Mouse (Mus musculus) heart, embryonic 16.5 days (tissue): ENCODE data around the gene Tpte. TPM values are rescaled to one million over a fixed set of nuclear protein-coding genes. Genes with fewer than 3 reads are reported as not detected.

ENCODE experiments used
- ATAC-seq: fragments of 200-750 bp; cut with Nextera tagmentation; replicated peaks from 2 replicates; pipeline ENCODE4 v1.8.0; 2017; ENCODE audit warnings: moderate number of reproducible peaks; ENCODE audit not compliant: insufficient read depth, low FRiP score; ENCODE audit errors: extremely low read depth
- H3K27ac ChIP-seq: fragments of 300-500 bp; sonication (generic); 2 replicates; pipeline ENCODE4 v1.5.1; 2014; ENCODE audit warnings: mild to moderate bottlenecking, low read length, control low read depth, moderate library complexity
- H3K27me3 ChIP-seq: fragments of 300-500 bp; sonication (generic); 2 replicates; pipeline ENCODE4 v1.6.1; 2014; ENCODE audit warnings: low read length, mixed read lengths; ENCODE audit not compliant: control insufficient read depth, insufficient read depth
- H3K36me3 ChIP-seq: fragments of 300-500 bp; sonication (generic); 2 replicates; pipeline ENCODE4 v1.6.1; 2014; ENCODE audit not compliant: control insufficient read depth, insufficient read depth
- H3K4me1 ChIP-seq: fragments of 300-500 bp; sonication (generic); 2 replicates; pipeline ENCODE4 v1.6.1; 2014; ENCODE audit warnings: low read length, mixed read lengths; ENCODE audit not compliant: control insufficient read depth, insufficient read depth
- H3K4me2 ChIP-seq: fragments of 300-500 bp; sonication (generic); 2 replicates; pipeline ENCODE4 v1.6.1; 2014; ENCODE audit warnings: low read depth, mild to moderate bottlenecking, control low read depth, low read length
- H3K4me3 ChIP-seq: fragments of 300-500 bp; sonication (generic); 2 replicates; pipeline ENCODE4 v1.5.1; 2014; ENCODE audit warnings: mild to moderate bottlenecking, control low read depth, low read length
- H3K9ac ChIP-seq: fragments of 300-500 bp; sonication (generic); 2 replicates; pipeline ENCODE4 v1.6.1; 2014; ENCODE audit warnings: low read length, control low read depth
- H3K9me3 ChIP-seq: fragments of 300-500 bp; sonication (generic); replicated peaks from 2 replicates; pipeline ENCODE4 v1.6.1; 2016; ENCODE audit warnings: low read length; ENCODE audit not compliant: control insufficient read depth
- WGBS: fragments of 180-500 bp; shearing (Covaris S2); extraction: QIAGEN DNeasy Blood & Tissue Kit; methylation state at CpG from one replicate; pipeline ENCODE4 v1.1.7; 2014; 5-methylcytosine and 5-hydroxymethylcytosine counted together
- polyA plus RNA-seq: library from polyadenylated mRNA; unstranded; fragments of >200 nt; fragmentation: Nextera tagmentation; extraction: Ambion mirVana; gene quantifications from 2 replicates; pipeline ENCODE4 v1.2.1, GENCODE M21; 2015

Tpte gene
- polyA plus RNA-seq, 1 experiment from 2014 or later: not detected

DNA sequence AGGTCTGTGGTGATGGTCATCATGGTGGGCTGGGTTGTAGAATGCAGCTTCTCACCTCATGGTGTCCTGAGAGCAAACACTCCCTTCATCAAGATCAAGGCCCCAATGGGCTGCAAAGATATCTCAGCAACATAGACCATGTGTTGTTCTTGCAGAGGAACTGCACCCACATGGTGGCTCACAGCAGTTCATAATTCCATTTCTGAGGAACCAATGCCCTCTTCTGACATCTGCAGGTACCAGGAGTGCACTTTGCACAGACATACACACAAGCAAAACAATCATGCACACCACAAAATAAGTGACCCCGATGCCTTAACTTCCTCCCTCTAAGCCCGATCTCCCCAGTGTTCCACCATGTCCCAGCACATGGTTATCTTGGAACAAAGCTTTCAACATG, 120.0 kb downstream of the Tpte start:
- Histone ChIP-seq H3K4me3 (no peak overlapping the region), H3K4me2 (no peak overlapping the region), H3K27ac (no peak overlapping the region), H3K36me3 (no peaks in the 10 kb centered on the region), H3K9ac (no peak overlapping the region), H3K9me3 (no peaks in the 10 kb centered on the region), H3K27me3 (no peaks in the 10 kb centered on the region), H3K4me1 (no peaks in the 10 kb centered on the region)
- ATAC-seq: no peak
- WGBS: 89% methylated on average over 2 of the region's 2 CpGs

DNA sequence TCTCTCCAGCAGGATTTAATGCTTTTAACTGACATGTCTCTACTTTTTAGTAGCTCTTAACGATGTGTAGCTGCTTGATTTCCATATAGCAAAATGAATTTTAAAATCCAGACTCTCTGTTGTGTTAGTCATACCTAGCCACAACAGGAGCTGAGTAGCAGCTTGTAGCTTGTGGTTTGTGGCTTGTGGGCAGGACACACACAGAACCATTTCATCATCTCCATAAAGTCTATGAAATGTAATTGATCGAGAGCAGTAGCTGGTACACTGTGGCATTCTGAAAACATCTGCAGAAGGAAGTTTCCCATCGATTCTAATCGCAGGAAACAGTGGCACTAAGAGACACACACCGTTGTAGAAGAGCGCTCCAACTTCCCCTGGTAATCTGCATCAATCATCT, 122.5 kb downstream of the Tpte start:
- no peak overlapping the region for H3K27ac ChIP-seq
- no peaks in the 10 kb centered on the region for H3K27me3 ChIP-seq
- 63% methylated on average over 6 of the region's 6 CpGs for WGBS
- no peak overlapping the region for H3K4me3 ChIP-seq
- H3K4me1 ChIP-seq: peaks cover 3% of the 10 kb centered on the region; the same call in 1 of the 2 replicates
- ATAC-seq: no peak
- H3K9me3 ChIP-seq: no peaks in the 10 kb centered on the region
- H3K9ac ChIP-seq: no peak overlapping the region
- no peak overlapping the region for H3K4me2 ChIP-seq
- H3K36me3 ChIP-seq: no peaks in the 10 kb centered on the region

DNA sequence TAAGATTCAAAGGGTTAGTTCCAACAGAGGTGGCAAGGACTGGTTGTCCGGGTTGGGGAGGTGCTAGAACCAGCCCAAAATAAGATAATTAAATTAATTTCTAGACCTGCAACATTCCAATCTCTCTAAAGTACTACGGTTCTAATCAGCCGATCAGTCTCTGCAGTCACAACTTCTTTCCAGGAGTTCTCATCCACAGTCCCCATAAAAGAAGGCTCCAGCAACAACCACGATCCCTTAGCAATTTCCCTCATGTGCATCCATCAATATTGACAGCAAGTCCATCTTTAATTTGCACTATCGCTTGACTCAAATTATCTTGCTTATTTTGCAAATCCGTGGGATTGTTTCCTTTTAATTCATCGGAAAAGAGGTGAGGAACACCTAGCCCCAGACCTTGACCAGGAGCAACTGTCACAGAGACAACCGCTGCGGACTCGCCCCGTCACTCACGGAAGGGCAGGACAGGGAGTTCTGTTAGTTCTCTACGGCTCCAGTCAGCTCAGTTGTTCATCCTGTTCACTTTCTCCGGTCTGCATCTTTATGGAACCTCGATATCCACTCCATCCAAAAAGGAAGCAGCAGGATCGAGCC, 127.5 kb downstream of the Tpte start:
- Histone ChIP-seq H3K9ac (peak overlapping the region; percentile 80), H3K4me1 (peaks cover 9% of the 10 kb centered on the region), H3K4me3 (peak overlapping the region; percentile 82), H3K36me3 (no peaks in the 10 kb centered on the region), H3K27ac (peak overlapping the region; percentile 51; the same call in 1 of the 2 replicates), H3K27me3 (no peaks in the 10 kb centered on the region), H3K9me3 (no peaks in the 10 kb centered on the region), H3K4me2 (peak overlapping the region; percentile 75)
- 13% methylated on average over 16 of the region's 16 CpGs for WGBS
- no peak for ATAC-seq

DNA sequence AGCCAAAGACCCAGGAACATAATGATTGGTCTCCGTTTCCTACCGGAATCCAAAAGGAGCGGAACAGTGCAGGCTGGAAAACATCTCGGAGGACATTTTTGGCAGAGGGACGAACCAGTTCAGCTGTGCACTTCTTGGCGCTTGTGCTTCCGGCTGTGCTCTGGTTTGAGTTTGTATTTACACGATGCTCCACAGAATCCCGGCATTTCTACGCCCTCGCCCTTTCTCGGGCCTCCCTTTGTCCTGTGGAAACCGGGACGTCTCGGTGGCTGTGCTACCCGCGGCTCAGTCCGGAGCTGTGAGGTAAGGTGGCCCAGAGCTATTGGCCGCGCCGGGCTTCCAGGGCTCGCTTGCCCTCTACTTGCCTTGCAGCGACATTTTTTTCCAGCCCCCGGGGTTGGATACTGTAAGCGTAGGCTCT, 128.1 kb downstream of the Tpte start, which contains the start of gene Mrps31:
Gene Mrps31, plus strand, starts transcription at position 80 of the 421 bp plus-strand sequence.
- H3K27ac ChIP-seq: peak within 1 kb of the TSS; percentile 82
- ATAC-seq: peak; percentile 91
- peaks cover 9% of the 10 kb centered on the region for H3K4me1 ChIP-seq
- peak within 1 kb of the TSS; percentile 95 for H3K4me2 ChIP-seq
- H3K36me3 ChIP-seq: peaks cover 5% of the 10 kb centered on the region; the same call in 1 of the 2 replicates
- H3K9me3 ChIP-seq: no peaks in the 10 kb centered on the region
- peak within 1 kb of the TSS; percentile 88 for H3K9ac ChIP-seq
- WGBS: 0% methylated on average over 25 of the region's 25 CpGs
- no peaks in the 10 kb centered on the region for H3K27me3 ChIP-seq
- H3K4me3 ChIP-seq: peak within 1 kb of the TSS; percentile 82

DNA sequence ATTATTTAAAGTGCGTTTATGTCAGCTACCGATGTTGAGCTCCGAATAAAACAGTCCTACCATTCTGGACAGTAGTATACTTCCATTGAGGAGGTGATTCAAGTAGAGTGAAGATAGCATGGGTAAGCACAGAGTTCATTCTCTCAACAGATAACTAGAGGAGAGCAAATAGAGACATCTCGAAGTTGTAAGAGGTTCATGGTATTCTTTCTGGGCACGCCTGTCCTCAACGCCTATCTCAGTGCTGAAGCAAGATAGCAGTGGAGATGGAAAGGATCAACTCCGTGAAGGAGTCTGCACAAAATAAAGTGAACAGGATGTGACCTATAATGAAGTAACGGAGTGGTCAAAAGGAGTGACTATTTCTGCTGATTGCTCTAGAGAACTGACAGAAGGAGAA, 128.7 kb downstream of the Tpte start:
- peak overlapping the region; percentile 88 for H3K9ac ChIP-seq
- peaks cover 6% of the 10 kb centered on the region; the same call in 1 of the 2 replicates for H3K36me3 ChIP-seq
- WGBS: 7% methylated on average over 8 of the region's 8 CpGs
- H3K4me3 ChIP-seq: peak overlapping the region; percentile 82
- no peaks in the 10 kb centered on the region for H3K9me3 ChIP-seq
- H3K4me1 ChIP-seq: peaks cover 9% of the 10 kb centered on the region
- no peak for ATAC-seq
- H3K4me2 ChIP-seq: peak overlapping the region; percentile 95
- H3K27ac ChIP-seq: peak overlapping the region; percentile 82; the same call in 1 of the 2 replicates
- no peaks in the 10 kb centered on the region for H3K27me3 ChIP-seq

Other genes with a start within 250 kb of the Tpte start
- 1.1 and 1.3 TPM in 2 replicates for gene Atp7b, start 223.1 kb upstream of the Tpte start, polyA plus RNA-seq
- gene Alg11, start 222.7 kb upstream of the Tpte start, polyA plus RNA-seq: 14.7 and 16.0 TPM in 2 replicates
- 0.38 and 0.51 TPM in 2 replicates for gene Nek5, start 158.4 kb upstream of the Tpte start, polyA plus RNA-seq
- 4.9 and 5.3 TPM in 2 replicates for gene Nek3, start 117.0 kb upstream of the Tpte start, polyA plus RNA-seq
- gene Ckap2, start 97.6 kb upstream of the Tpte start, polyA plus RNA-seq: 29.1 and 37.4 TPM in 2 replicates
- 21.6 and 21.7 TPM in 2 replicates for gene Vps36, start 90.6 kb upstream of the Tpte start, polyA plus RNA-seq
- 13.2 and 16.1 TPM in 2 replicates for gene Thsd1, start 56.1 kb upstream of the Tpte start, polyA plus RNA-seq
- gene Slc25a15, start 115.2 kb downstream of the Tpte start, polyA plus RNA-seq: 12.0 and 13.2 TPM in 2 replicates
- 49.7 and 55.2 TPM in 2 replicates for gene Mrps31, start 127.9 kb downstream of the Tpte start, polyA plus RNA-seq